Mouse (Mus musculus): ENCODE results near the gene Haspin. TPM values are rescaled to one million over a fixed set of nuclear protein-coding genes. Genes with fewer than 3 reads are reported as not detected.

Gene Haspin
- polyA plus RNA-seq (2012; rRNA removed), result 2.8 and 3.5 TPM in 2 replicates

GRCm38 (mm10) chr11:73137591-73138501, at the start of gene Haspin:
Haspin (minus strand) TSS chr11:73138294.

GRCm38 (mm10) chr11:73176608-73177508, 38.8 kb upstream of the Haspin start, which contains the start of the genes Emc6 and Tax1bp3:
Emc6 (minus strand) TSS chr11:73177037.
Tax1bp3 (plus strand) TSS chr11:73177083.

GRCm38 (mm10) chr11:73159957-73160810, 22.1 kb upstream of the Haspin start, which contains the start of gene P2rx5:
P2rx5 (plus strand) TSS chr11:73160421.

DNA sequence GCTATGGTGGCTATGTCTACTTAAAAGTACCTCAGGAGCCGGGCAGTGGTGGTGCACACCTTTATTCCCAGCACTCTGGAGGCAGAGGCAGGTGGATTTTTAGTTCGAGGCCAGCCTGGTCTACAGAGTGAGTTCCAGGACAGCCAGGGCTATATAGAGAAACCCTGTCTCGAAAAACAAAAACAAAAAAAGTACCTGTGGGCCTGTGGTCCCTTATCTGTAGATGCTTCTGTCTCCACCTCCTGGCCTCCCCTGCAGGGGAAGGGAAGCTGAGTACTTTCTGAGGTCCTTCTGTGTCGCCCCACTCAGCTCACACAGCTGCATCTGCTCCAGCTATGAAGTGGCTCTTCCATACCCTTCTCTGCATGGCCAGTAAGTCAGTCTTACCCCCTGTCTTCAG, 47.8 kb downstream of the Haspin start, which contains the start of gene Itgae:
Gene Itgae (plus strand): TSS at position 301 of the 400 bp plus-strand sequence.

Other genes with a start within 250 kb of the Haspin start
- gene Atp2a3, start 177.1 kb downstream of the Haspin start, polyA plus RNA-seq (2012; rRNA removed), result 1.2 and 1.8 TPM in 2 replicates
- gene P2rx1, start 139.2 kb downstream of the Haspin start, polyA plus RNA-seq (2012; rRNA removed), result 0.36 and 0.37 TPM in 2 replicates
- 18.1 and 18.8 TPM in 2 replicates for gene Camkk1, start 119.3 kb downstream of the Haspin start, polyA plus RNA-seq (2012; rRNA removed)
- gene Ncbp3, start 90.5 kb downstream of the Haspin start, polyA plus RNA-seq (2012; rRNA removed), result 7.7 and 7.8 TPM in 2 replicates
- 0.09 and 0.15 TPM in 2 replicates for gene Itgae, start 47.7 kb downstream of the Haspin start, polyA plus RNA-seq (2012; rRNA removed)
- gene P2rx5, start 22.1 kb upstream of the Haspin start, polyA plus RNA-seq (2012; rRNA removed), result 0.66 and 0.79 TPM in 2 replicates
- 74.7 and 81.5 TPM in 2 replicates for gene Emc6, start 38.7 kb upstream of the Haspin start, polyA plus RNA-seq (2012; rRNA removed)
- 87.3 and 87.6 TPM in 2 replicates for gene Tax1bp3, start 38.8 kb upstream of the Haspin start, polyA plus RNA-seq (2012; rRNA removed)
- gene Ctns, start 60.7 kb upstream of the Haspin start, polyA plus RNA-seq (2012; rRNA removed), result 22.7 and 24.8 TPM in 2 replicates
- gene Shpk, start 61.2 kb upstream of the Haspin start, polyA plus RNA-seq (2012; rRNA removed), result 1.7 and 2.3 TPM in 2 replicates
- gene Trpv1, start 96.0 kb upstream of the Haspin start, polyA plus RNA-seq (2012; rRNA removed), result 0.58 and 1.4 TPM in 2 replicates
- 0.14 and 0.25 TPM in 2 replicates for gene Trpv3, start 129.1 kb upstream of the Haspin start, polyA plus RNA-seq (2012; rRNA removed)
- gene Aspa, start 191.3 kb upstream of the Haspin start, polyA plus RNA-seq (2012; rRNA removed), result 0.92 and 1.2 TPM in 2 replicates
- gene Gm49340, start 191.4 kb upstream of the Haspin start, polyA plus RNA-seq (2012; rRNA removed), result not detected in 2 replicates
- gene Spata22, start 191.4 kb upstream of the Haspin start, polyA plus RNA-seq (2012; rRNA removed), result 0.13 TPM in 1 of 2 replicates, not detected in the other
- gene Olfr20, start 212.5 kb upstream of the Haspin start, polyA plus RNA-seq (2012; rRNA removed), result not detected in 2 replicates
- not detected in 2 replicates for gene Olfr376, start 233.0 kb upstream of the Haspin start, polyA plus RNA-seq (2012; rRNA removed)